Mouse (Mus musculus): ENCODE measurements around the gene Txnrd1.

- TF ChIP-seq CTCF (IDR thresholded peaks at IDR 0.05; ENCODE audit: borderline replicate concordance, control insufficient read depth, extremely low read depth, insufficient read depth, low read length, poor library complexity) (peak; percentile 63; the same call in 1 of the 2 replicates), POLR2A (IDR thresholded peaks at IDR 0.05; ENCODE audit: control insufficient read depth, extremely low read depth, insufficient read depth, low read length, poor library complexity) (no peak)
Measured at GRCm38 (mm10) chr10:82910198-82910597, 76.4 kb downstream of the Txnrd1 start.

Data from thymus, adult 2 months (tissue).